Mouse (Mus musculus): ENCODE results near the gene Gstm6.
"Not testable (repeated sequence)": the region's sequence is repeated elsewhere in the genome, so short reads cannot be mapped to it uniquely, and the experiment has no call there.

DNA sequence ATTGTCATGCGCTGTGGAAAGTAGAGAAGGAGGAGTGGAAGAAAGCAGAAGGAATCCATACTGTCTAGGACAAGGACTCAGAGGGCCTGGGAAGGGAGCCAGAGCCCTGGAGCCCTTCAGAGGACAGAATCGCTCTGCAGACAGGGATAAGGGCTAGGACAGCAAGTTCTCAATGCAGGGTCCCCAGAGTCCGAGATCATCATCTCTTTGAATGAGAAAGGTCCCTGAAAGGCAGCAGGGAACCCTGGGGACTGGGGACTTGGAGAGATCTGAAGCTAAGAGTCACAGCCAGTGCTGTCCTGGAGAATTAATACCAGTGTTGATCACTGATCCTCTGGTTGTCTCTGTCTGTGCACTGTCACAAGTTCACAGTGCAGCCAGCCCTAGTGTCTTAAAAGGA lies 27.6 kb upstream of the Gstm6 start:
- not testable (repeated sequence) for TF ChIP-seq POLR2A, CTCF (IDR thresholded peaks at IDR 0.05; ENCODE audit: insufficient read depth, low read depth, low read length)

All from olfactory bulb, adult 2 months (tissue).